Mouse (Mus musculus): ENCODE measurements around the gene Lmod1. TPM values are rescaled to one million over a fixed set of nuclear protein-coding genes. Genes with fewer than 3 reads are reported as not detected.

The Lmod1 gene
- polyA plus RNA-seq, 1 experiment from 2014 or later: 1.5 TPM

- Histone ChIP-seq H3K4me1 (ENCODE audit: control insufficient read depth, insufficient read depth, low read length) (no peaks in the 10 kb centered on the region), H3K9me3 (replicated peaks; ENCODE audit: control insufficient read depth, low read length) (no peaks in the 10 kb centered on the region), H3K4me2 (no peak overlapping the region), H3K36me3 (ENCODE audit: control insufficient read depth, insufficient read depth, low read length) (no peaks in the 10 kb centered on the region), H3K27me3 (ENCODE audit: control insufficient read depth, insufficient read depth, low read length) (no peaks in the 10 kb centered on the region), H3K9ac (ENCODE audit: low read depth, low read length) (no peak overlapping the region), H3K4me3 (ENCODE audit: low read depth, low read length) (no peak overlapping the region), H3K27ac (ENCODE audit: low read depth, low read length) (no peak overlapping the region)
- 58% methylated on average over 4 of the region's 4 CpGs for WGBS (ENCODE audit: insufficient replicate concordance)
- ATAC-seq (replicated peaks; ENCODE audit: insufficient number of reproducible peaks, low FRiP score, low TSS enrichment): no peak
Measured at GRCm38 (mm10) chr1:135344026-135344425, 19.4 kb downstream of the Lmod1 start.

GRCm38 (mm10) chr1:135346891-135347290 lies 22.3 kb downstream of the Lmod1 start:
- Histone ChIP-seq H3K4me2 (no peak overlapping the region), H3K27me3 (ENCODE audit: control insufficient read depth, insufficient read depth, low read length) (no peaks in the 10 kb centered on the region), H3K9ac (ENCODE audit: low read depth, low read length) (no peak overlapping the region), H3K27ac (ENCODE audit: low read depth, low read length) (no peak overlapping the region), H3K9me3 (replicated peaks; ENCODE audit: control insufficient read depth, low read length) (no peaks in the 10 kb centered on the region), H3K4me3 (ENCODE audit: low read depth, low read length) (no peak overlapping the region), H3K36me3 (ENCODE audit: control insufficient read depth, insufficient read depth, low read length) (no peaks in the 10 kb centered on the region), H3K4me1 (ENCODE audit: control insufficient read depth, insufficient read depth, low read length) (no peaks in the 10 kb centered on the region)
- no peak for ATAC-seq (replicated peaks; ENCODE audit: insufficient number of reproducible peaks, low FRiP score, low TSS enrichment)
- 43% methylated on average over 3 of the region's 3 CpGs for WGBS (ENCODE audit: insufficient replicate concordance)

DNA sequence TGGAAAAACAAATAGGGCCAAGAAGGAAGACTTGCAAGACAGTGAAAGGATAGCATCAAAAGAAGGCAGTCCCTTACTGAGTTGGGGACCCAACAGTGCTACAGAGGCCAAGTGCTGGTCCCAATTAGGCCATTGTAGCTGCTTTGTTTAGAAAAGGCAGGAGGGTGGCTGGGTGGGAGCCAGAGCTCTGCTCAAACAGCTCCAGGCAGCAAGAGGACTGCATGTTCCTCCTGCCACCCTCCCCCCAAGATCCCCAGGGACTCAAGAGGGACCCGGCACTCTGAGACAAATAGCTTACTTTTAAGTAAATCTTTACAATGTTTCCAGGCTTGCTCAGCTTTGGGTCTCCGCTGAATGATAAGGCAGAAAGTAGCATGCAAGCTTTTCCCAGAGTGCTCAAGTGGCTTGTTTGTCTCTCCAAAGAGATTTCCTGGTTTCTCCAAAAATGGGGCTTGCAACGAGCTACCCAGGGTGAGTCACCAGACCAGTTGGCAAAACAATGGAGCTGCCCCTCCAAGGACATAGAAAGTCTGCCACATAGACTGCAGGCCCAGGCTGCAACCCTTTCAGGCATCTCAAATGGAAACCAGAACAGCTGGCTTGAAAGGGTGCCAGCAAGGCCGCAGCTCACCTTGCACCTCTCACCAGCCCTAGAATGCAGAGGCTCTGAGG lies 23.0 kb downstream of the Lmod1 start:
- H3K4me2 ChIP-seq: no peak overlapping the region
- no peaks in the 10 kb centered on the region for H3K9me3 ChIP-seq (replicated peaks; ENCODE audit: control insufficient read depth, low read length)
- no peak overlapping the region for H3K4me3 ChIP-seq (ENCODE audit: low read depth, low read length)
- H3K9ac ChIP-seq (ENCODE audit: low read depth, low read length): no peak overlapping the region
- no peaks in the 10 kb centered on the region for H3K4me1 ChIP-seq (ENCODE audit: control insufficient read depth, insufficient read depth, low read length)
- no peak for ATAC-seq (replicated peaks; ENCODE audit: insufficient number of reproducible peaks, low FRiP score, low TSS enrichment)
- WGBS (ENCODE audit: insufficient replicate concordance): 42% methylated on average over 4 of the region's 4 CpGs
- no peaks in the 10 kb centered on the region for H3K27me3 ChIP-seq (ENCODE audit: control insufficient read depth, insufficient read depth, low read length)
- no peaks in the 10 kb centered on the region for H3K36me3 ChIP-seq (ENCODE audit: control insufficient read depth, insufficient read depth, low read length)
- H3K27ac ChIP-seq (ENCODE audit: low read depth, low read length): 0 out of 2 replicates have a peak overlapping the region, but pooled peaks have one; percentile 25

DNA sequence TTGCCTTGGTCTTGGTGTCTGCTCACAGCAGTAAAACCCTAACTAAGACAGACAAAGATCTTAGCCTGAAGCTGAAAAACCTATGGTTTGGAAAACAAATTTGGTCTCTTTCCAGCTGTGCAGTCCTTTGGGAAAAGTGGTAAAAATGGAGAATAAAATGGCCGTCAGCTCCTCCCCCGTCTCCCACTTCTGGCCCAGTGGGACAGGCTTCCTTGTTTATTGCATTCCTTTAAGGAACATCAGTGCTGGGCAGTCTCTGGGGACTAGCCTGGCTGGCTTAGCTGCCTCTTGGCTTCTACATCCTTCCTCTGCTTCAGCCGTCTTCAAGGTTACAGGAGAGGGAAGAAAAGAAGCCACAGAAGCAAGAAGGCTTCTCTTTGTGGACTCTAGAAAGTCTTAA lies 27.3 kb downstream of the Lmod1 start:
- Histone ChIP-seq H3K36me3 (ENCODE audit: control insufficient read depth, insufficient read depth, low read length) (no peaks in the 10 kb centered on the region), H3K9ac (ENCODE audit: low read depth, low read length) (no peak overlapping the region), H3K9me3 (replicated peaks; ENCODE audit: control insufficient read depth, low read length) (no peaks in the 10 kb centered on the region), H3K4me1 (ENCODE audit: control insufficient read depth, insufficient read depth, low read length) (no peaks in the 10 kb centered on the region), H3K27ac (ENCODE audit: low read depth, low read length) (no peak overlapping the region), H3K4me3 (ENCODE audit: low read depth, low read length) (no peak overlapping the region), H3K27me3 (ENCODE audit: control insufficient read depth, insufficient read depth, low read length) (no peaks in the 10 kb centered on the region), H3K4me2 (no peak overlapping the region)
- WGBS (ENCODE audit: insufficient replicate concordance): 61% methylated on average over 3 of the region's 3 CpGs
- no peak for ATAC-seq (replicated peaks; ENCODE audit: insufficient number of reproducible peaks, low FRiP score, low TSS enrichment)

DNA sequence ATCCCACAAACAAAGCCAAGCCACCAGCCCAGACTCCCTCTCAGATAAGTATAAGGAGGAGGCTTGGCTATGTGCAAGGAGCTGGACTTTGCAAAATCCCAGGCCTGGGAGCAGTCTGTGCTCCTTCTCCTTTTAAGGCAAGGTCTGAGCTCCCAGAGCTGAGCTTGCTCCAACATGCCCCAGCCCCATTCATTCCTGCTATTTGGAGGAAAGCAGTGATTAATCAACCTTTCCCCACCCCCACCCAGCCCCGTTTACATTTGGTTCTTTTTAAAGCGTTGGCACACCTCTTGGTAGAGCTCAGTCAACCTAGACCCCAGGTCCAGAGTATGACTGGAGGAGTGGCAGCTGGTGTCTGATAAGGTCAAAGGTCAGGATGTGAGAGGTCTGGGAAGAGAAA lies 34.5 kb downstream of the Lmod1 start:
- H3K36me3 ChIP-seq (ENCODE audit: control insufficient read depth, insufficient read depth, low read length): no peaks in the 10 kb centered on the region
- 16% methylated on average over 2 of the region's 2 CpGs for WGBS (ENCODE audit: insufficient replicate concordance)
- H3K4me3 ChIP-seq (ENCODE audit: low read depth, low read length): no peak overlapping the region
- no peak overlapping the region for H3K27ac ChIP-seq (ENCODE audit: low read depth, low read length)
- H3K4me1 ChIP-seq (ENCODE audit: control insufficient read depth, insufficient read depth, low read length): peaks cover 5% of the 10 kb centered on the region; the same call in 1 of the 2 replicates
- H3K9ac ChIP-seq (ENCODE audit: low read depth, low read length): no peak overlapping the region
- no peaks in the 10 kb centered on the region for H3K27me3 ChIP-seq (ENCODE audit: control insufficient read depth, insufficient read depth, low read length)
- peaks cover 2% of the 10 kb centered on the region; the same call in 1 of the 2 replicates for H3K9me3 ChIP-seq (replicated peaks; ENCODE audit: control insufficient read depth, low read length)
- H3K4me2 ChIP-seq: no peak overlapping the region
- ATAC-seq (replicated peaks; ENCODE audit: insufficient number of reproducible peaks, low FRiP score, low TSS enrichment): no peak

GRCm38 (mm10) chr1:135361491-135361890 lies 36.9 kb downstream of the Lmod1 start:
- Histone ChIP-seq H3K4me2 (no peak overlapping the region), H3K27ac (ENCODE audit: low read depth, low read length) (no peak overlapping the region), H3K4me1 (ENCODE audit: control insufficient read depth, insufficient read depth, low read length) (peaks cover 5% of the 10 kb centered on the region; the same call in 1 of the 2 replicates), H3K27me3 (ENCODE audit: control insufficient read depth, insufficient read depth, low read length) (no peaks in the 10 kb centered on the region), H3K9ac (ENCODE audit: low read depth, low read length) (no peak overlapping the region), H3K36me3 (ENCODE audit: control insufficient read depth, insufficient read depth, low read length) (no peaks in the 10 kb centered on the region), H3K9me3 (replicated peaks; ENCODE audit: control insufficient read depth, low read length) (peaks cover 2% of the 10 kb centered on the region; the same call in 1 of the 2 replicates), H3K4me3 (ENCODE audit: low read depth, low read length) (no peak overlapping the region)
- ATAC-seq (replicated peaks; ENCODE audit: insufficient number of reproducible peaks, low FRiP score, low TSS enrichment): no peak
- WGBS (ENCODE audit: insufficient replicate concordance): 85% methylated on average over 4 of the region's 4 CpGs

GRCm38 (mm10) chr1:135362115-135362514 lies 37.5 kb downstream of the Lmod1 start:
- peaks cover 2% of the 10 kb centered on the region; the same call in 1 of the 2 replicates for H3K9me3 ChIP-seq (replicated peaks; ENCODE audit: control insufficient read depth, low read length)
- no peaks in the 10 kb centered on the region for H3K36me3 ChIP-seq (ENCODE audit: control insufficient read depth, insufficient read depth, low read length)
- no peak overlapping the region for H3K4me3 ChIP-seq (ENCODE audit: low read depth, low read length)
- H3K27me3 ChIP-seq (ENCODE audit: control insufficient read depth, insufficient read depth, low read length): no peaks in the 10 kb centered on the region
- H3K4me2 ChIP-seq: no peak overlapping the region
- ATAC-seq (replicated peaks; ENCODE audit: insufficient number of reproducible peaks, low FRiP score, low TSS enrichment): no peak
- no peak overlapping the region for H3K27ac ChIP-seq (ENCODE audit: low read depth, low read length)
- H3K9ac ChIP-seq (ENCODE audit: low read depth, low read length): no peak overlapping the region
- H3K4me1 ChIP-seq (ENCODE audit: control insufficient read depth, insufficient read depth, low read length): peaks cover 5% of the 10 kb centered on the region; the same call in 1 of the 2 replicates

GRCm38 (mm10) chr1:135363446-135363845 lies 38.8 kb downstream of the Lmod1 start:
- Histone ChIP-seq H3K27me3 (ENCODE audit: control insufficient read depth, insufficient read depth, low read length) (no peaks in the 10 kb centered on the region), H3K27ac (ENCODE audit: low read depth, low read length) (no peak overlapping the region), H3K9me3 (replicated peaks; ENCODE audit: control insufficient read depth, low read length) (peaks cover 2% of the 10 kb centered on the region; the same call in 1 of the 2 replicates), H3K36me3 (ENCODE audit: control insufficient read depth, insufficient read depth, low read length) (no peaks in the 10 kb centered on the region), H3K4me3 (ENCODE audit: low read depth, low read length) (no peak overlapping the region), H3K9ac (ENCODE audit: low read depth, low read length) (no peak overlapping the region), H3K4me1 (ENCODE audit: control insufficient read depth, insufficient read depth, low read length) (no peaks in the 10 kb centered on the region), H3K4me2 (no peak overlapping the region)
- ATAC-seq (replicated peaks; ENCODE audit: insufficient number of reproducible peaks, low FRiP score, low TSS enrichment): no peak
- WGBS (ENCODE audit: insufficient replicate concordance): 69% methylated on average over 8 of the region's 8 CpGs

DNA sequence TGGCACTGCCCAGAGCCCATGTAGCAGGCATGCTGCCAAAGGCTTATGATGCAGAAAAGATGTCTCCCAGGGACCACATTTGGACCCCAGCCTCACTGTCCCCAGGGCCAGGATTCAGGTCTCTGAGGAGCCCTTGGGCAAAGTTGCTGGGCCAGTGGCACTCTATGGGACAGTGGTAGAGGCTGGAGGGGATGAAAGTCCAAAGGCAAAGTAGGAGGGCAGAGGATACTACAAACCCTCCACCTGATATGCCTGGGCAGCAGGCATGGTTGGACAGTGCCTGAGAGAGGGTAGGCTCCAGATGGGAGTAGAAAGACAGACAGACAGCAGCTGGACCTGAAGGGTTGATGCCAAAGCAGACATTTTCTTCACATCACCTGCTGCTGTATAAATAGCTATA lies 41.8 kb downstream of the Lmod1 start:
- Histone ChIP-seq H3K9ac (ENCODE audit: low read depth, low read length) (no peak overlapping the region), H3K27me3 (ENCODE audit: control insufficient read depth, insufficient read depth, low read length) (0 out of 2 replicates have a peak, but pooled peaks cover 4% of the 10 kb centered on the region), H3K9me3 (replicated peaks; ENCODE audit: control insufficient read depth, low read length) (peaks cover 2% of the 10 kb centered on the region; the same call in 1 of the 2 replicates), H3K36me3 (ENCODE audit: control insufficient read depth, insufficient read depth, low read length) (no peaks in the 10 kb centered on the region), H3K4me1 (ENCODE audit: control insufficient read depth, insufficient read depth, low read length) (peaks cover 2% of the 10 kb centered on the region; the same call in 1 of the 2 replicates), H3K4me2 (no peak overlapping the region), H3K4me3 (ENCODE audit: low read depth, low read length) (no peak overlapping the region), H3K27ac (ENCODE audit: low read depth, low read length) (no peak overlapping the region)
- no peak for ATAC-seq (replicated peaks; ENCODE audit: insufficient number of reproducible peaks, low FRiP score, low TSS enrichment)
